Mouse (Mus musculus): ENCODE data around the gene Npy1r.

Gene Npy1r

DNA sequence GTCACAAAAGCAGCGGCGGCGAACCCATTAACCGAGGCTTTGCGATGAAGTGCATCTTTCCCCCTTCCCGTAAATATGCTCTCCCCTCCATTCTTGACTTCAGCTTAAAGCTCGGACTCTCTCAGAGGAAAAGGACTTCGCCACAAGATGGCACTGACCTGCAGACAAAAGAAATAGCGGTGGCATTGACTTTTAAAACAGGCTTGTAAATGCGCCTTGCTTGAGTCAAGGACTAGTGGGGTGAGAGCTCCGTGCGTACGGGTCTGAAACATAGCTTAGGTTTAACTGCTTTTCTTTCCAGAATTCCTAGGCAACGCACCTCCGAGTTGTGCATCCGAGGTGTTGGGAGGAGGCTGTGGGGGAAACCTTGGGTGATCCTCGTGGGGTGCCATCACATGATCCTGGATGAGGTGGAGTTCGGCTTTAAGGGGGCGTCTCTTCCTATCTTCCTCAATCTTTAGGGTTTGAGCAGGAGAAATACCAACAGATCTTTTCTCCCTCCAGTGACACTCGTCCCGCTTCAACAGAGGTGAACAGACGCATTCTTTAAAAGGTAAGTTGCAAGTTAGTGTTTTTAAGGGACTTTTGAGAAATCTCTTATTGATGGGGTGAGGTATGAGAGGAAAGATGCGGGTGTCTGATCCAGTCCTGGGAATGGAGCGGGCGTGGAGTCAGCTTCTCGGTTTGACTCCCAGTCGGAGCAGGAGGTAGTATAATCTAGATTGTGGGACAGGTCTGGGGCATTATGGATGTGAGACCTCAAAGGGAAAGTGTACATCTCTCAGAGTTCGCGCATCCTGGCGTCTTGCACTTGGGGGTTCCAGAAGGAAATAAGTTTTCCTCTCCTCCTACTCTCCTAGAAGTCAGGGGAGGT lies at the start of gene Npy1r:
Npy1r (plus strand) TSS at position 223 of the 874 bp plus-strand sequence.
- DNase-seq, result no peak

DNA sequence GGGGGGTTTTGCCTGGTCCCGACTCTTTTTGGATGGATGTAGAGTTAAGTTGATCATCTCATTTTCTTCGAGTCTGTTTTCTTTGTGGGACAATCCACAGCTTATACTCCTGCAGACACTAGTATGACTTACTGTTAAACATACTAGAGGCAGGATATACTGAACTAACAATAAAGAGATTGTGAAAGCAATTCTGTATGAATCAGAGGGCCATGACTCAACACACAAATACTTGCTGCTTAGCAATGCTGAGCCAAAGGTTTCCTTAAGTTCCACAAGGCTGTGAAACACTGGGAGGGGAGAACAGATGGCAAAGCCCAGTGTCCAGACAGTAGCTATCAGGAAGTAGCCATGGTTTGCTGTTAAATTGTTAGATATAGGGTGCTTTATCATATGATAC lies 15.7 kb upstream of the Npy1r start:
- DNase-seq, result no peak

DNA sequence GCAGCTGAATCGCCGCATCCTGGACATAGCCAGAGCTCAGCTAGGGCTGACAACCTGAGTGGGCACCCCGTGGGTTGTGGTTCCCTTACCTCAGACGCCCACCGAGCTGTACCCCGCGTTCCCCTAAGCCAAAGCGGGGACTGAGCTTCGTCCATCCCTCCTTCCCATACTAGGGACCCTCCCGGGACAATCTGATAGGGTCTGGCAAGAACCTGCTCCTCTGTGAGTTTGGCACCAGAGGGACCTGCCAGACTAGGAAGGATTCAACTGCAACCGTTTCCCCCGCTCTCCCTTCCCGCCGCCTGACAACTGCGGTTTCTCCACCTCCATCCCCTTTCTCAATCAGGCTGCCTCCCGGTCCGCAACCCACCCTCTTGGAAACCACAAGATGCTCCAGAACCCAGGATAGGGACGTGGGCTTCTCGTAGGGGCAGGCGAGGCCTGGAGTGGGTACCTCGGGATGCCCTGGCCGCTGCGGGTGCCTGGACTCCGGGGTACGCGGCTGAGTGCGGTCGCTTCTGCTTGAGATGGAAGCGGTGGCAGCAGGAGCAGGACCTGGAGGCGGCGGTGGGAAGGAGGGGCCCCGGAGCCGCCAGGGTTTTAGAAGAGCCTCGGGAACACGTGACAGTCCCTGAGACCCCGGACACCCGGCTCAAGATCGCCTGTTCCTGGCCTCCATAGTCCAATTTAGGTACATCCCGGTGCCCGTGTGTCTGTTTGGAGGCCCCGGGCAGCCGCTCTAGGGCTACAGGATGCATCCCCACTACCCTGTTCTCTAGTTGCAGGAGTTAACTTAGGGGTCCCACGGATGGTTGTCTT lies 9.3 kb upstream of the Npy1r start, which contains the start of gene Npy5r:
Npy5r (minus strand) TSS at position 618 of the 819 bp plus-strand sequence.
- DNase-seq, result no peak

DNA sequence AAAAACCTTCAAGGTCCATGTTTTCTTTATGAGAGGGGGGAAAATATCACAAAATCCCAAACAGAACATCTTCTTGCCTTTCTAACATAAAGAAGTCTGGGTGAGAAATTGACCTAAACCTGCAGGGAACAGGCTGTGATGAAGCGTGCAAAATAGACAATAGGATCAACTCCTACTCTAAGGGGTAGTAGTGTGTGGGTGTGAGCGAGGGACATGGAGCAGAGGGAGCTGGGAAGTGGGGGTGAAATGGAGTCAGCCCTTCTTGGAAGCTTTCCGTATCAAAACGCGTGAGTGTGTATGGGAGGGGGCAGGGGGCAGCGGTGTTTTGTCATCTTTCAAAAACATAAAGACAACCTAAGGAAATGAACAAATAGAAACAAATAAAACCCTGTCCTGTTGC lies 8.6 kb upstream of the Npy1r start:
- no peak for DNase-seq

DNA sequence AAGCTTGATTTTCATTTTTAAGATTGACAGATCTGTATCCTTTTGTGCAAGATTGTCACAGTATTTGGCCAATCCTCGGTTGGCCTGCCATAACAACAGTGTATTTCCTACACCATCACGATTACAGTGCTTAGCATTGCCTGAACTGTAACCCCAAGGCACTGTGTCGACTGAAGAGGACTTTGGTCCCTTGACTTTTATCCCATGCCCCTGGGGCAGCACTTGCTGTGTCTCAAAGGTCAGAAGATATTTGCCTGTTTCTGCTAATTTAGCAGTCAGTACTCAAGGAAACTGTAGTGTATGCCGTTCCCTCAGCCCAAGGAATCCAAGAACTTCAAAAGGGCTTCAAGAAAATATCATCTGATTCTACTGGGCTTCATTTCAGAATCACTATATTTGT lies 8.2 kb upstream of the Npy1r start:
- DNase-seq, result no peak

DNA sequence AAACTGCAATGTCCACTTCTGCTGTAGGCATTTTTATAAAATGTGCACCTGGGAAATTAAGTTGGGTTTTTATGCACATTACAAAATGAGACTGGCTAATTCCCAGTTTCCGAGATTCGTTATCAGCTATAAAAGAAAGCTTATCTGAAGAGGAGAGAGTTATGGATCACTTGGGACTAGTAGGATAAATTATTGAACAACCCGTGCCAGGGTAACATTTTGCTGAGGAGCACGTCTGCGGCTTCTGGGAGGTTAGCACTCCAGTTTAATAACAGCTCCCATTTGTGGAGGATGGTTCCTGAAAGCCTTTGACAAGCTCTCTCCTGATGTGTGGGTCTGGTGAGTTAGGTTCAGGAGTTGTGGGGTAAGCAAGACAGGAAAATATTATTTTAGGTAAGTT lies 6.6 kb upstream of the Npy1r start:
- no peak for DNase-seq

DNA sequence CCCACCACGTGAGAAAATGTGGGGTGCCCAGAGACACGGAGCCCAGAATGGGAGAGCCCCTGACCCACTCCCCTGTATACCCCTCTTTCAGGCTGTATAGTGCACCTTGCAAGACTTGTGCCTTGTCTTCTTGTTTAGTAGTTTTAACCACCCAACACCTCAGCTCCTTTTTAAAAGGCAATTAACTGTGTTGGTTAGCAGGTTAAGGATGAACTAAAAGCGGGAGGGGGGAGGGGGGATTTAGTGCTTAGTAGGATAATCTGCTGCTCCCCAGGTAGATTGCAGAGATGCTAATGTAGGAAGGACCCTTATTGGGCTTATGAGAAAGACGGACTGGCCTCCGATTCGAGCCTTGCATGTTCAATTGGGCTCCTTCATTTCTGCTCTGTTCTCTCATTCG lies 1.0 kb downstream of the Npy1r start:
- DNase-seq, result no peak

DNA sequence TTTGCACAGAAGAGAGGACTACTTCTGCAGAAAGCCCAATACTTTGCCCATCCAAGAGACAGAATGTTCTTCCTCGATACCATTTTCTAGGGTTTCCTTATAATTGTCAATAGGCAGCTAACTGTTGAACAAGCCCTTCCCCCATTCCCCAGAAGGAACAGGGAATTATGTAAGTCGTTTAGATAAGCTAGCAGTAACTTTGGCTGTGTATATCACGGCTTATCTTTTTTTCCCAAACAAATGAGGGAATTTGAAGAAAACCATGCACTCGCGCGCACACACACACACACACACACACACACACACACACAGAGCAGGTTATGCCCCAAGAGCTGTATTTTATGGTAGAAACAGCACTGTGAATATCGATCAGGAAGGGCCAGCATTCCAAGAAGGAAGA lies 1.8 kb downstream of the Npy1r start:
- no peak for DNase-seq

DNA sequence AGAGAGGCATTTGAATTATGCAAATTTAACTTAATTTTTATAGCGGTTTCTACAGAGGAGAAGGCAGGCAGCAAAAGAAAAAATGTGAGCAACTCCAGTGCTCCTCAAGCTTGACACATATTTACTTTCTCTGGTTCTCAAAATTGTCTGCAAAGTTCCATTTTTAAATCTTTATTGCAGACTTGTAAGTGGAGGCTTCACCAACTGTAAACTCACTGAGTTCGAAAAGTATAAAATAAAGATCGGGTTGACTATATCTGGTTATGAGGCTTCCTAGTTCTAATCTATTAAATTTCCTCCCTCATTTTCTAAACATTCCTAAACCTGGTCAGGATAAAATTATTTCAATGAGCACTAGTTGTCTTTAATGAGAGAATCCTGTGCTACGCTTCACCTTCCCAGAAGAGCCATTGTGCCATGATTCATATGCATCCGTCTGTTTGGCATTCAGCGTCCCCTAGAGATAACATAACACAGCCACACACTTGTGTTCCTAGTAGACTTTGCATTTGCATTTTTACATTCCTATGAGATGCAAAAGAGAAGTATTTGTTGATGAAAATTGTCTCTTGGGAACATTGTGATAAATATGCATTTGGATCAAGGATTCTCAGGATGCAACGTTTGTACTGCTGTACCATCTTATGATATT lies 17.5 kb downstream of the Npy1r start:
- no peak for DNase-seq

DNA sequence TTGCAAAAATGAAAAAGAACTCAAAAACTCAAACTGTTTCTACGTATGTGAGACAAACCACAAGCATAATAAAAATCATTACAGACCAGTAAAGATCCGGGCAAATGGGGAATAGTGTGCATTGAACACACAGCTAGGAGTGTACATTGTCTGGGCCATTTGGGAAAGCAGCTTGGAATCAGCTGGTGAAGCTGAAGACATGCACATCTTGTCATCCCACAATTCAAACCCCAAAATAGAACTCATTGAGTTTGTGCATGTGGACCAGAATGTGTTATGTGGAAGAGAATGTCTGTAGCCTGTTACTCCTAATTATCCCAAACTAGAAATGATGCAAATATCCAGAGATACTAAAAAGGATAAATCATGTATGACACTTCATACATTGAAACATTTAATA lies 25.8 kb downstream of the Npy1r start:
- no peak for DNase-seq

DNA sequence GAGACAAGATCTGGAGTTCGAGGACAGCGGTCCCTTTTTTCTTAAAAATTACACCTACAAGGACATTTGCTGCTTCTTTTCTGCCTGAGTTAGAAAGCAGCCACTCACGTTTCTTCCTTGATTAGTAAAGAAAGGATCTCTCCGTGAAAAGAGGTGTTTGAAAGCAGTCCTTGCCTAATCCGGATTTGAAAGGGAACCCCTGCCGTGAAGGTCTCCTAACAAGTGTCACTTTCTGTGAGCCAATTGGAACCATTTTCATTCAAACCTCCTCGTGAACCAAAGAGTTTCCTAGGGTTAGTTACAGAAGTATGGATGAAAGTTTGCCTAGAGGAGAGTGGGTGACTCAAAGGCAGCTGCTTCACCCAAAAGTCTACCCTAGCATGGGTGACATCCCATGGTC lies 32.5 kb downstream of the Npy1r start:
- no peak for DNase-seq

DNA sequence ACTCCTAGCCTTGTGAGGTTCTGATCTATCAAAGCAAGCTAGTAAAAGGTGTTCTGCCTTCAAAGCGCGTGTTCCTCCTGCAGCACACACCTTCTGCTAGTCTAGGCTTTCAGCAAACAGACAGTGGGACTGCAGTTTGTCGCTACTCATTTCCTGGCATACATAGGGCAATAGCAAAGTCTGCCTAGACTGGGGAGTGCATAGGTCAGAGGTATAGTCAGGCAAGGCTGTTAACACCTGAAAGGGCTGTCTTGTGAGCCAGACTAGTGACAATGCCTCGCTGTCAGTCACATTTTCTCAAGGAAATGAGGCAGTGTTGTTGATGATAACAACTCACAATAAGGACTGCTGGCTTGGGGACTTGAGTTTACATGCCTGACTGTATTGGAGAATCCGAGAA lies 35.0 kb downstream of the Npy1r start:
- no peak for DNase-seq

DNA sequence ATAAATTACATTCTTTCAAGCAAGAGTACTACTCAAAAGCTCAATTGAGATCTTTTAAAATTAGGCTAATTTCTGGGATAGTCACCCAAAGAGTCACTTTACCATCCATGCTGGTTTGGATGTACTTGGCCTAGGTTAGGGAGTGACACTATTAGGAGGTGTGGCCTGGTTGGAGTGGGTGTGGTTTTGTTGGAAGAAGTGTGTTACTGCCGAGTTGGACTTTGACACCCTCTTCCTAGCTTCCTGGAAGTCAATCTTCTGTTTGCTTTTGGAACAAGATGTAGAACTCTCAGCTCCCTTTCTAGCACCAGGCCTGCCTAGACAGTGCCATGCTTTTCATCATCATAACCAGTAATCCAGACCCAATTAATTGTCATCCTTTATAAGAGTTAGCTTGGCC lies 45.4 kb downstream of the Npy1r start:
- DNase-seq, result no peak

DNA sequence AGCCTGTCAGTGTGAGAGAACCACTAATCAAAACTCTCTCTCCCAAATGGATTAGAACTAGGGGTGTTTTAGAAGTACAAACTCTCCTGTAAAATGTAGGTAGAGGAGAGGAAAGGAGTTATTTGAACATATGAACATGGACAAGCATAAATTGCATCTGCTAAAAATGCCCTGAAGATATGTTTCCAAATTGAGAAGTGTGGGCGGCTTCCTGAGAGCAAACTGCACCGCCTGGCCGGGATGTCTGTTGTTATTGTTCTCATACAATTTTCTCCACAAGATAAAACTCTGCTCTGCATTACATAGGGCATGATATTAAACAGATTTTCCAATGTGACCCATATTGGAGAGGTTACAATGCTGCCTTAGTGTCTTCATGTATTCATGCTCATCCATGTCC lies 48.6 kb downstream of the Npy1r start:
- no peak for DNase-seq

DNA sequence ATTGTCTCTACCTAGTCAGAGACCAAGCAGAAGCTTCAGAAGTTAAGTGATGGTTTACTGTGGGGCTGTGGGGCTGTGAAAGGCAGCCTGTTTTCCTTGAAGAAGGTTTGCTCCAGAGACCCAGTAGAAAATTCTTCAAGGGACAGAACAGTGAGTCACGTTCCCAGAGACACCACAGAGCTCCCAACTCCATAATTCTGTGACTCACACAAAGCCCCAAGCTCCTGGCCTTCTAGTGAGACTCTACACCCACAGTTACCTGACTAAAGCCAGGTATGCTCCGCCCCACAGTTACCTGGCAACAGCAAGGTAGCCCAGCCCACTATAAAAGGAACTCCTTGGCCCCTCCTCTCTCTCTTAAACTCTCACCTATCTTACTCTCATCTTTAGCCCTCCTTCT lies 54.6 kb downstream of the Npy1r start:
- no peak for DNase-seq

DNA sequence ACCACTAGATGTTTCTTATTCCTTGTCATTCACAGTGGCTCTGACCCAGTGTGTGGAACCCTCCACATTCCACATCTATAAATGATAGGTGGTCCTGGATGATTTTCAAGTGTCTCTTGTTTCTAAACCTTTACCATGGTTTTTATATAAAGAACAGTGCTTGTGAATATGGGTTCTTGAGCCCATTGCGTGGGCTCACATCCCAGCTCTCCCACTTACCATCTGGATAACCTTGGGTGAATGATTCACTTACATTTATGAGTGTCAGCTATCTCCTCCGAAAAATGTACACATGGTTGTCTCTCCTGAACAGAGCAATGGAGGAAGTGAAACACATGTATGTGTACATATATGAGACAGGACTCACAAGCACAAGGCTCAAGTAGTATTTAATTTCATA lies 59.2 kb downstream of the Npy1r start:
- DNase-seq, result no peak
